Mouse (Mus musculus) cerebellum, adult 2 months (tissue): ENCODE measurements around the gene Meis1.

Experiments used
- CTCF ChIP-seq: fragments of 200-500 bp; IDR thresholded peaks from 2 replicates; pipeline ENCODE4 v1.5.1; 2011; ENCODE audit warnings: low read depth, mild to moderate bottlenecking, control low read depth, low read length, moderate library complexity, borderline replicate concordance; ENCODE audit not compliant: insufficient read depth
- POLR2A ChIP-seq: fragments of 200-500 bp; IDR thresholded peaks from 2 replicates; pipeline ENCODE4 v1.6.1; 2011; ENCODE audit warnings: low read length, control low read depth, borderline replicate concordance; ENCODE audit not compliant: insufficient read depth

GRCm38 (mm10) chr11:18917887-18918286, 100.9 kb downstream of the Meis1 start:
- no peak for TF ChIP-seq CTCF
- TF ChIP-seq POLR2A = no peak
